Mouse (Mus musculus) macrophage (primary cell): ENCODE data around the gene Igdcc3. TPM values are rescaled to one million over a fixed set of nuclear protein-coding genes. Genes with fewer than 3 reads are reported as not detected.
"Not testable (repeated sequence)": the region's sequence is repeated elsewhere in the genome, so short reads cannot be mapped to it uniquely, and the experiment has no call there.

ENCODE experiments used
- H3K27ac ChIP-seq: fragments of 350-480 bp; formaldehyde crosslinking; 2 replicates; pipeline ENCODE4 v1.9.0; 2021
- H3K36me3 ChIP-seq: fragments of 350-480 bp; formaldehyde crosslinking; 2 replicates; pipeline ENCODE4 v1.9.0; 2021; ENCODE audit errors: inconsistent target
- H3K4me3 ChIP-seq: fragments of 350-480 bp; formaldehyde crosslinking; 2 replicates; pipeline ENCODE4 v1.9.0; 2021; ENCODE audit errors: inconsistent target
- H3K79me2 ChIP-seq: fragments of 350-480 bp; formaldehyde crosslinking; 2 replicates; pipeline ENCODE4 v1.9.0; 2021; ENCODE audit errors: inconsistent target
- WGBS: methylation state at CpG from one replicate; pipeline ENCODE4 v1.1.7; 2026; ENCODE audit warnings: inconsistent platforms; ENCODE audit not compliant: missing documents; 5-methylcytosine and 5-hydroxymethylcytosine counted together
- polyA plus RNA-seq: library from polyadenylated mRNA; stranded (reverse); fragments of 250-400 nt; gene quantifications from 3 replicates; pipeline ENCODE4 v1.2.4, GENCODE M21; 2018; ENCODE audit warnings: inconsistent platforms

Gene Igdcc3
- polyA plus RNA-seq, 1 experiment from 2014 or later: not detected

- no peak overlapping the region for H3K27ac ChIP-seq
Measured at GRCm38 (mm10) chr9:65199723-65200122, 58.7 kb downstream of the Igdcc3 start.

DNA sequence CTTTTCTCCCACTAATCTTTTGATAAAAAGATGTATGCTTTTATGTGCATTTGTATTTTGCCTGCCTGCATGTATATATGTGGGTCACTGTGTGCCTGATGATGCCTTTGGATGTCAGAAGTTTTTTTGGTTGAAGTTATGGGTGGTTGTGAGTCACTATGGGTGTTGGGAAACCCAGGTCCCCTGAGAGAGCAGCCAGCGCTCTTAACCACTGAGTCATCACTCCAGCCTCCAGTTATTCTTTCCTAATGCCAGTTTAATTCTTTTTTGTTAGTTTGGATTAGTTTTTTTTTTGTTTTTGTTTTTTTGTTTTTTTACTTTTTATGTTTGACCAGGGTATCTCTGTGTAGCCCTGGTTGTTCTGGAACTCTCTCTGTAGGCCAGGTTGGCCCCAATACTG is 59.6 kb downstream of the Igdcc3 start:
- Histone ChIP-seq H3K79me2 (no peaks in the 10 kb centered on the region), H3K4me3 (no peak overlapping the region), H3K36me3 (no peaks in the 10 kb centered on the region), H3K27ac (peak overlapping the region; percentile 61; the same call in 1 of the 2 replicates)
- 0% methylated on average over 1 of the region's 1 CpGs for WGBS

More at GRCm38 (mm10) chr9:65199723-65200122, 58.7 kb downstream of the Igdcc3 start:
- H3K36me3 ChIP-seq: no peaks in the 10 kb centered on the region
- WGBS: 82% methylated on average over 7 of the region's 7 CpGs
- no peaks in the 10 kb centered on the region for H3K79me2 ChIP-seq
- H3K4me3 ChIP-seq: no peak overlapping the region

DNA sequence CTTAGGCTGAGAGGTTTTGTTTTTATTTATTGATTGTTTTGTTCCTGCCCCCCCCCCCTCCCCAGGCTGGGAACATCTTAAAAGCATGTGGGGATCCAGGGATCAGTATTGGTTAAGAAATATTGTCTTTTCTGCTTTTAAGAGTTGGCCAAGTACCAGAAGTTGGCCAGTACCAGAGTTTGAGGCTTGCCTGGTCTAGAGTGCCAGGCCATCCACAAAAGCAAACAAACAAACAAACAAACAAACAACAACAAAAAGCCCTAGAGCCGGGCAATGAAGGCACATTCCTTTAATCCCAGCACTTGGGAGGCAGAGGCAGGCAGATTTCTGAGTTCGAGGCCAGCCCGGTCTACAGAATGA is 60.0 kb downstream of the Igdcc3 start:
- H3K4me3 ChIP-seq: no peak overlapping the region
- H3K79me2 ChIP-seq: no peaks in the 10 kb centered on the region
- H3K27ac ChIP-seq: peak overlapping the region; percentile 61
- no peaks in the 10 kb centered on the region for H3K36me3 ChIP-seq
- 49% methylated on average over 3 of the region's 3 CpGs for WGBS

GRCm38 (mm10) chr9:65201381-65202164 is 60.6 kb downstream of the Igdcc3 start:
- Histone ChIP-seq H3K79me2 (no peaks in the 10 kb centered on the region), H3K4me3 (peak overlapping the region; percentile 28), H3K27ac (peak overlapping the region; percentile 61), H3K36me3 (no peaks in the 10 kb centered on the region)
- WGBS: 2% methylated on average over 18 of the region's 18 CpGs

GRCm38 (mm10) chr9:65202165-65202754 is 61.3 kb downstream of the Igdcc3 start:
- Histone ChIP-seq H3K4me3 (peak overlapping the region; percentile 28), H3K36me3 (no peaks in the 10 kb centered on the region), H3K27ac (peak overlapping the region; percentile 61), H3K79me2 (no peaks in the 10 kb centered on the region)
- 25% methylated on average over 9 of the region's 11 CpGs for WGBS

GRCm38 (mm10) chr9:65205049-65205815 is 64.2 kb downstream of the Igdcc3 start:
- Histone ChIP-seq H3K79me2 (no peaks in the 10 kb centered on the region), H3K4me3 (no peak overlapping the region), H3K36me3 (no peaks in the 10 kb centered on the region), H3K27ac (0 out of 2 replicates have a peak overlapping the region, but pooled peaks have one; percentile 4)
- 69% methylated on average over 11 of the region's 11 CpGs for WGBS

DNA sequence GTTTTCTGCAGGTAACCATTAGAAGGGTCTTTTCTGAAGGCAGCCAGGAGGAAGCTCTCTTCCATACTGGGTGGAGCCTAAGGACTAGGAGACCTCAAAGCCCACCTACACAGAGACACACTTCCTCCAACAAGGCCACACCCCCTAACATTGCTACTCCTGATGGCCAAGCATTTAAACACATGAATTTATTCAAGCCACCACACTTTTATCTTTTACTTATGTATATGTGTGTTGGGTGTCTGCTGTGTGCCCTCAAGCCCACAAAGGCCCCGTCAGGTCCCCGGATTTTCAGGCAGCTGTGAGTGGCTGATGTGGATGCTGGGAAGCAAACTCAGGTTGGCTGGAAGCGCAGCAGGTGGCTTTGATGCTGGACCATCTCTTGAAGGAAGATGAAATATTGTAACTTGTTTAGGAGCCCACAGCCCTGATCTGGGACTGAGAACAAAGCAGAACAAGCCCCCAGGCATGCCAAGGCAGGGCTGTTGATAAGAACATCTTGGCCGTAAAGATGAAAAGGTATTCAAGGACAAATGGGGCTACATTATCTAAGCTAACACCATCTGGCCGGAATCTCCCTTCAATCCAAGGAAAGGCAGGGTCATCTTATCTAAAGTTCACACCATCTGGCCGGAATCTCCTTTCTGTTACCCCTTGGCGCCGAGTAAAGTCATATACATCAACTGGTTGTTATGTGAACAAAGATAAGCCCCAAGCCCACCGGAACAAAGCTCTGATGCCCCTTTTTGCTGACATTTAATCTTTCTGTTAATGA is 66.2 kb downstream of the Igdcc3 start:
- 96% methylated on average over 6 of the region's 9 CpGs for WGBS
- not testable (repeated sequence) for H3K79me2 ChIP-seq, H3K36me3 ChIP-seq, H3K4me3 ChIP-seq, H3K27ac ChIP-seq

GRCm38 (mm10) chr9:65208293-65209179 is 67.5 kb downstream of the Igdcc3 start:
- Histone ChIP-seq H3K79me2 (no peaks in the 10 kb centered on the region), H3K4me3 (no peak overlapping the region), H3K27ac (no peak overlapping the region), H3K36me3 (no peaks in the 10 kb centered on the region)
- WGBS: 97% methylated on average over 30 of the region's 32 CpGs

GRCm38 (mm10) chr9:65211598-65211997 is 70.6 kb downstream of the Igdcc3 start:
- H3K27ac ChIP-seq: no peak overlapping the region
- no peaks in the 10 kb centered on the region for H3K79me2 ChIP-seq
- H3K36me3 ChIP-seq: no peaks in the 10 kb centered on the region
- 73% methylated on average over 1 of the region's 1 CpGs for WGBS
- H3K4me3 ChIP-seq: no peak overlapping the region

- peak overlapping the region; percentile 52 for H3K27ac ChIP-seq
- H3K79me2 ChIP-seq: no peaks in the 10 kb centered on the region
- H3K36me3 ChIP-seq: no peaks in the 10 kb centered on the region
- peak overlapping the region; percentile 33 for H3K4me3 ChIP-seq
- WGBS: 10% methylated on average over 10 of the region's 10 CpGs
Measured at GRCm38 (mm10) chr9:65214425-65214777, 73.4 kb downstream of the Igdcc3 start.

- H3K79me2 ChIP-seq: no peaks in the 10 kb centered on the region
- WGBS: under 1% methylated on average over 56 of the region's 59 CpGs
- no peaks in the 10 kb centered on the region for H3K36me3 ChIP-seq
- H3K4me3 ChIP-seq: peak overlapping the region; percentile 33
- H3K27ac ChIP-seq: peak overlapping the region; percentile 52
Measured at GRCm38 (mm10) chr9:65214778-65215493, 73.9 kb downstream of the Igdcc3 start.

DNA sequence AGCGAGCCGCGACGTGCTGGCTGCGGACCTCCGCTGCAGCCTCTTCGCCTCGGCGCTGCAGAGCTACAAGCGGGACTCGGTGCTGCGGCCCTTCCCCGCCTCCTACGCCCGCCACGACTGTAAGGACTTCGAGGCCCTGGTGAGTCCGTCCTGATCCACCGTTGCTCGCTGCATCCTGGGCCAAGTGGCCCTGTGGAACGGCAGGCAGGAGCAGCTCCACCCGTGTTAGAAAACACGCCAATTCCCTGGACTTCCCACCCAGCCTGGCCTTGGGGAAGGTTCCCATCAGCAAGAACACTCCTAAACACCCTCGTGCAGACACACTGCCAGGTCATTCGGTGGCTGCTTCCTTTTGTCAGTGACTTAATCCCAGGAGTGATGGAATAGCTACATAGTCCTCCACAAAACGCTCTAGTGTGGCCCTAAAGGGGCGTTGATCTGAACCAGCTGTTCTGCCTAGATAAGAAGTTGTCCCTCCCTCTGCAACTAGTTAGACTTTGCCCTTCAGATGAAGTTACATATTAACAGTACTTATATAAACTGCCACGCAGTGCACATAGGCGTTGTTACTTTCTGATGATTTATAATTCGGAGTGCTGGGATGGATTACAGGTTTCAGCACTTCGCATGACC is 74.6 kb downstream of the Igdcc3 start:
- Histone ChIP-seq H3K4me3 (peak overlapping the region; percentile 33; the same call in 1 of the 2 replicates), H3K27ac (no peak overlapping the region), H3K79me2 (no peaks in the 10 kb centered on the region), H3K36me3 (no peaks in the 10 kb centered on the region)
- 8% methylated on average over 28 of the region's 31 CpGs for WGBS

DNA sequence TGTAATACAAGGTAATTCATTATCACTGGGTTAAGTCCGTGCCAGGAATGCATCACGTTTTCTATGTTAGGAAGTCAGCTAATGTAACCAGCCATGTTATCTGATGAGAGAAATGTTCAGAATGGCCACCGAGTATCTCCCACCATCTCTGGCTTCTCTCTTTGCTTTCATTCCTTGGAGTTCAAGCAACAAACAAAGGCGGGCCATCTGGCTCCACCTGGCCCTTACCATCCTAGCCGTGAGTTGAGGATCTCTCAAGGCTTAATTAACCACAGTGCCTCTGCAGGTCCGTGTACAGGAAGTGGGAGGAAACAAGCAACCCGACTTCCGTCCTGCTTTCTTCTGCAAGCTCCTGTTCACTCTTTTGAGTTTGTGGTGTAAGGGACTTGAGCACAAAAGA is 76.0 kb downstream of the Igdcc3 start:
- H3K27ac ChIP-seq: no peak overlapping the region
- no peak overlapping the region for H3K4me3 ChIP-seq
- H3K36me3 ChIP-seq: no peaks in the 10 kb centered on the region
- no peaks in the 10 kb centered on the region for H3K79me2 ChIP-seq
- 15% methylated on average over 6 of the region's 8 CpGs for WGBS
